In the genomic region with DNA sequence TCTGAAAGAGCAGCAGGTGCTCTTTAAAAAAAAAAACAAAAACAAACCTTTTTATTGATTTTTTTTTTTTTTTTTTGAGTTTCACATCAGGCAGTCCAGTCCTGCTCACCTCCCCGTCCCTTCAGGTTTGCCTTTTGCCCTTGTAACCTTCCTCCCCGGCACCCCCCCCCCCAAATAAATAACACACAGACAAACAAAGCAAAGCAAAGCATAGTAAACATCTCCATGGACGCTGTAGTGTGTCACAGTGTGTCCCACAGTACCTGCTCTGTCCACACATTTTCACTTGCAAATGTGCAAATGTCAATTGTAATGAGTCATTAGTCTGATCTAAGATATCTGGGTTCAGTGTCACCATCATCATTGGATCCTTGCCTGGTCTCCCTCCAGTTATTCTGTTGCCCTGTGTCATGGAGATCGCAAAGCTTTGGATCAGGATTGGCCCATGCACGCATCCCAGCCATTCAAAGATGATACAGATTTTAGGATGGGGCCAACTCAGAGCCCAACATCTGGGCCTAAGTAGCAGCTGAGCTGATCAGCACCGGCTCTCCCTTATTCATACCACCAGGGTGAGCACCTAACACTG, we compare ENCODE assay signal across 22 mouse cellular contexts.
"Had no signal": no experiment of that assay in that cellular context is flagged by ENCODE, and none has a peak within 500 bp of the region (broad histone marks: within the 10 kb centered on the region; RNA-seq: fewer than 3 reads in every experiment).

No protein-coding gene starts in this region.

- DNase-seq: kidney, adult 8-10 months; kidney, postnatal 10 days; kidney, postnatal 36 days; layer of hippocampus, postnatal 36 days; lung, embryonic 14.5 days; right cerebral cortex, adult 18-20 months; right cerebral cortex, postnatal 14 days; right cerebral cortex, postnatal 4 days; thymus, adult 2 months; thymus, postnatal 14 days; thymus, postnatal 4 days had no signal

- H3K9me3 ChIP-seq: kidney, embryonic 15.5 days; limb, embryonic 12.5 days; limb, embryonic 15.5 days; midbrain, embryonic 12.5 days; midbrain, embryonic 15.5 days; neural tube, embryonic 12.5 days; neural tube, embryonic 15.5 days had no signal

- H3K27ac ChIP-seq: kidney, embryonic 15.5 days; left cerebral cortex, adult 2 months; limb, embryonic 12.5 days; limb, embryonic 15.5 days; macrophage; midbrain, embryonic 12.5 days; midbrain, embryonic 15.5 days; neural tube, embryonic 12.5 days; neural tube, embryonic 15.5 days; stomach, postnatal 0 days had no signal

- H3K27me3 ChIP-seq: kidney, embryonic 15.5 days; limb, embryonic 12.5 days; limb, embryonic 15.5 days; midbrain, embryonic 12.5 days; midbrain, embryonic 15.5 days; neural tube, embryonic 12.5 days; neural tube, embryonic 15.5 days had no signal

- ATAC-seq: lung, postnatal 0 days; midbrain, embryonic 15.5 days had no signal

- H3K4me2 ChIP-seq: kidney, embryonic 15.5 days; limb, embryonic 12.5 days; limb, embryonic 15.5 days; lung, embryonic 14.5 days; midbrain, embryonic 12.5 days; midbrain, embryonic 15.5 days; neural tube, embryonic 12.5 days; neural tube, embryonic 15.5 days had no signal

- H3K9ac ChIP-seq: kidney, embryonic 15.5 days; limb, embryonic 12.5 days; limb, embryonic 15.5 days; lung, embryonic 14.5 days; midbrain, embryonic 12.5 days; midbrain, embryonic 15.5 days; neural tube, embryonic 12.5 days; neural tube, embryonic 15.5 days had no signal

- H3K36me3 ChIP-seq: kidney, embryonic 15.5 days; limb, embryonic 12.5 days; limb, embryonic 15.5 days; midbrain, embryonic 12.5 days; midbrain, embryonic 15.5 days; neural tube, embryonic 12.5 days; neural tube, embryonic 15.5 days had no signal

- H3K4me1 ChIP-seq: limb, embryonic 12.5 days; midbrain, embryonic 12.5 days; midbrain, embryonic 15.5 days; neural tube, embryonic 12.5 days; neural tube, embryonic 15.5 days had no signal

- H3K4me3 ChIP-seq: kidney, embryonic 15.5 days; left cerebral cortex, adult 2 months; limb, embryonic 12.5 days; limb, embryonic 15.5 days; midbrain, embryonic 12.5 days; midbrain, embryonic 15.5 days; neural tube, embryonic 12.5 days; neural tube, embryonic 15.5 days had no signal
